Mouse (Mus musculus) left cerebral cortex, adult 18-20 months (tissue): Measurements from ENCODE around the gene Clec4e. TPM values are rescaled to one million over a fixed set of nuclear protein-coding genes. Genes with fewer than 3 reads are reported as not detected.
"Not testable (repeated sequence)": the region's sequence is repeated elsewhere in the genome, so short reads cannot be mapped to it uniquely, and the experiment has no call there.

Experiments
- DNase-seq, 2 experiments: peaks; one replicate each; pipeline ENCODE4 v3.0.0; 2021 to 2022; ENCODE audit warnings: low spot score in 2 of 2, mixed read lengths in 1 of 2
- long read RNA-seq, 2 experiments: library from polyadenylated mRNA; stranded (forward); transcript quantifications; one replicate each; pipeline ENCODE4 v2.0.0; 2021
- total RNA-seq, 2 experiments: library from RNA; stranded (reverse); gene quantifications; 2 replicates each; pipeline ENCODE4 v1.2.3; 2021

Gene Clec4e
- total RNA-seq: not detected
- long read RNA-seq, experiment 1: 0 reads
- long read RNA-seq, experiment 2: 0 reads

DNA sequence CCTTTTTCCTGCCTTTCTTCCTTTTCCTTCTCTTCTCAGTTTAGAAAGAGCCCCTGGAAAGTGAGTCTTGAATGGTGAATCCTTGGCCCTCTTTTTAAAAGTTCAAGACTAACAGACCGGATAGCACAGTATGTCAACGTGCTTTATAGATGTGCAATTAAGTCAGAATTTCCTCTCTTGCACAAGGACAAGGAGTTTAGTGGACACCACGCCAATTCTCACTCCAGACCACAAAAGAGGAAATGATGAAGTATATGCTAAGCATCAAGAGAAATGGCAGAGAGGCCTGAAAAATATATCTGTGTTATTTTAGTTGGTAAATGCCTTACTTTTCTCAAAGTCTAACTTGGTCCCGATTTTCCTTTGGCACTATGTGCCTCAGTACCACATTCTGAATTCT, at the start of gene Clec4e:
Clec4e (minus strand) TSS at position 118 of the 400 bp plus-strand sequence.
- no peak for DNase-seq

DNA sequence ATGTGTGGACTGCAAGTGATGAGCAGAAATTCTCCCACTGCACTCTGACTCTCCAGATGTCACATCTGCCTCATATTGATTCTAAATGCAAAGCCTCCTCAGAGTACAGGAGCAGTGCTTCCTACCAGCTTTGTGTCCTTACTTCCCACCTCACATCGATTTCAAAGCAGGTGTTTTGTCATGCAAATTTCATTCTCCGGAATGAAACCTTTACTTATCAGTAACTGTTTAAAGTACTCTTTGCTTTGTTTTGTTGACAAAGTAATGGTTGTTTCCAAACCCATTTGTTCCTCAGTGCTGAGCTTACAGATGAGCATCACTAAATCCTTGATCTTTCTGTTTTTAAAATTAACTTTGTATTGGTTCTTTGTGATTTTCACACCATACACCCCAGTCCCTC, 42.8 kb upstream of the Clec4e start:
- no peak for DNase-seq

- DNase-seq: no peak
Measured at GRCm38 (mm10) chr6:123308033-123308432, 18.4 kb upstream of the Clec4e start, which contains the start of gene Vmn2r19. TSS of gene Vmn2r19 (plus strand) at chr6:123308333.

- DNase-seq: not testable (repeated sequence)
Measured at GRCm38 (mm10) chr6:123306315-123306714, 16.6 kb upstream of the Clec4e start.

- no peak for DNase-seq
Measured at GRCm38 (mm10) chr6:123296687-123297086, 7.0 kb upstream of the Clec4e start.

- not testable (repeated sequence) for DNase-seq
Measured at GRCm38 (mm10) chr6:123293509-123293908, 3.8 kb upstream of the Clec4e start.

- no peak for DNase-seq
Measured at GRCm38 (mm10) chr6:123292751-123293400, 3.2 kb upstream of the Clec4e start.

DNA sequence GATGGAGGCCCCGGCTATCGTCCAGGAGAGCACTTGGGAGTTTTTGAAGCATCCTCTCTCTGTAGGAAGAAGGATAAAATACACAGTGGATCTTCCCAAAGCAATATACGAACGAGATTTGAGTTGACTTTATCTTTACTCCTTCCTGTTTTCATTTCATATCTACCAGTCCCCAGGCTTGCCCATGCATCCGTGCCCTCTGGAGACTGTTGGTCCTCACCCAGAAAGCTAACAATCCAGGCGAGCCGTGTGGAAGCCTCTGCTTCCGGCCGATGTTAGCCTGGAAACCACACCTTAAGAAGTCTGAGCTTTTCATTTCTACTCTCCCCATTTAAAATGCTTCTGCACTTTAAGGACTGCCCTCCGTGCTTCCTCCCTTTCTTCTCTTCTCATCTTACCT, 739 bp downstream of the Clec4e start:
- DNase-seq: no peak

- no peak for DNase-seq
Measured at GRCm38 (mm10) chr6:123286311-123286710, 3.4 kb downstream of the Clec4e start.

- peak; percentile 6 to 11 for DNase-seq
Measured at GRCm38 (mm10) chr6:123279443-123279842, 10.2 kb downstream of the Clec4e start.

- no peak for DNase-seq
Measured at GRCm38 (mm10) chr6:123266945-123267344, 22.7 kb downstream of the Clec4e start.

DNA sequence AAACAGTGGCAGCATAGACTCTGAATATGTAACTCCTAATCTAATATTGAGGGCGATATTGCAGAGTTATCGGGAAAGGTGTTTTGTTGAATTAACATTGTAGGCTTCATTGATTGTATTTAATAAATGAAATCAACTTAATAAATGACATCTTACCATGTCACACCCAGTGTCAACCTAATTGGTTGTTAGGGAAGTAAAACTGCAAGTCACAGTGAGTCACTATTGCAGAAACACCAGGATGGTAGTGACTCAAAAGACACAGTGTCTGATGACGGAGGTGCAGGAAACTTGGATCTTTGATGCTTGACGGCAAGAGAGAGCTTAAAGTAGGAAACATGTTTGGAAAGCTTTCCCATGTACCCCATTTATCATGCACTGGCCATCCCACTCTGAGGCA, 23.9 kb downstream of the Clec4e start:
- DNase-seq: no peak

DNA sequence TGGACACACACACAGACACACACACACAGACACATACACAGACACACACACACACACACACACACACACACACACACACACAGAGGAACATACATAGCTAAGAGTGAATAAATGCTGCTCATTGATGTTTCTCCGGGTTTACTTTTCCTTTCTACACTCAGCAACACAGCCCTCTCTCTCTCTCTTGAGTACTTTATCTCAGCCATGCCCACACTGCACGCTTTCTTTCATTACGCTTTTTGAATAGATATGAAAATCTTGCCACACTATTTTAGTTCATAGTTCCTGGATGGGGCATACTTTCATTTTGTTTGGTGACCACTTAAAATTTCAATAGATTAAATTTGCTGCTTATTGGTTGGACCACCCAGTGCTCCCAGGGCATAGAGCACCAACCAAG, 25.5 kb downstream of the Clec4e start:
- no peak for DNase-seq

GRCm38 (mm10) chr6:123261555-123262161, 28.0 kb downstream of the Clec4e start, which contains the start of gene Clec4d:
TSS of gene Clec4d (plus strand) at chr6:123262111.
- no peak for DNase-seq

DNA sequence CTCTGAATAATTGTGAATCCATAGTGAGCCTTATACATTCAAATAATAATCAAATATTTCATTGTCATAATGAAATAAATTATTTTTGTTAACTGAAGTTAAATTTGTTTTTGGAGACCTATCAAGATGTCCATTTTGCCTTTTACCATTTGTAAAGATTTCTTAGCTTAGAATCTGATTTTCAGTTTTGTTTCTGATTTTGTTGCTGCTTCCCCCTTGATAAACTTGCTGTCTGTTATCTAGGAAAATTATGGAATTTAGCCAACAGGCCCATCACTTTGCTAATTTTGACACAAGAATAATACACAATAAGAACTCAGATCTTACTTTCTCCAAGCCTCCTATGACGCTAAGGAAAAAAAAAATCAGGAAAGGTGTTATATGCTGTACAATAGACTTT, 28.8 kb downstream of the Clec4e start:
- no peak for DNase-seq

DNA sequence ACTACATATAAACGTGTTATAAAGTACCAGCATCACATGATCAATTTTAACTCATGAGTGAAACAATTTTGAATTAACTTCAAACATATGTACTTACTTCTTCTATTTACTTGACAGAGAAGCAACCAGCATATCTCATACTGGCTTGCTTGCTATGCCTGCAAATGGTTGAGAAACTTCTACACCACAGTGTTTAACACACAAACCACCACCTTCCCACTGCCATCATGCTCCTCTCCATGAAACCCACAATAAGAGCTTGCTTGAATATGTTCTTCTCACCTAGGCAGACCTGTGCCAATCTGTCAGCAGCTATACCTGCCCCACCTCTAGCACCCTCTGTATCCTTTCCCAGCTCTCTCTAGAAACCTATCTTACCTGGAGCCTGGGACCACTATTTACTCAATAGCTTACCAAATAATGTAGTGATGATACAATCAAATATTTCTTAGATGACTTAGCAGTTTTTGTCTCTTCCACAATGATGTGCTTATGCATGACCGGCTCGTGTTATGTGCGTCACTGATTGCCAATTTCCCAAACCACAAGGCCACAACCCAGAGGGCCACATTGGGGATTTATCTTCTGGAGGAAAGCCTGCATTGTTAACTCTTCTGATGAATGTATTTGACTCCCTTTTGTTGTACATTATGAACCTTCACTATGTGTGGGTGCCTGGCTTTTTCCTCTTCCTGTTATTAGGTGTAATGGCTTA, 29.6 kb downstream of the Clec4e start:
- no peak for DNase-seq

DNA sequence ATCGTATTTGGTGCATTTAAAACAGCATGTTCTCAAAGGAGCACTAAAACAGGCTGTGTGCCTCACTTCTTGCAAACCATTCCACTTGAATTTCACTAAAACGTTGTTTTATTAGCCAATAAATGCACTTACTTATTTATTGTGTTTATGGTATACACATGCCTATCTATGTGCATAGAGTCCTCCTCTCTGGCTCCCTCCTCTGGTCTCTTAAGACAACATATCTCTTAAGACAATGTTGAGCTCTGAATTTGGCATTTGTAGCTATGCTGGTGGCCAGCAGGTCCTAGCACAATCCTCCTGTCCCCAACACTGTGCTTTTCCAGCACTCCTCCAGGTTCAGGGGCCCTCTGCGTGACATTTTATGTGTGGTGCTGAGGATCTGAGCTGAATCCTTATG, 30.7 kb downstream of the Clec4e start:
- DNase-seq: no peak

DNA sequence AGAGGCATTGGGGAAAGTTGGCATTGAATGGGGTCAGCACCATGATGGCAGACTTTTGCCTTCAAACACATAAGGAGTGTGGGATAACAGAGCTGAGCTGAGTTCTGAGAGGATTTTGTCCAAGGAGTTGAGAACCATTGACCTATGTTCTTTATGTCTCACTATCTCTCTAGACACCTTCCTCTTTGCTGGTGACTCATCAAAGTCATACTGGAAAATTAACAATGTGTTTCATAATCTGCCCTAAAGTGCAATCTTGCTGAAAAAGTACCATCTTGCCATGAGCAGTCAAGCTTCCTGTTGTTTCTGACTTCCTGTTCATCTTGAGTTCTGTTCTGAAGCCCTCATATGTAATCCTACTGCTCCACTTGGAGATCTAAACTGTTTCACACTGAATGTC, 36.9 kb downstream of the Clec4e start:
- DNase-seq: no peak

- DNase-seq: not testable (repeated sequence)
Measured at GRCm38 (mm10) chr6:123248862-123249261, 40.8 kb downstream of the Clec4e start.

- no peak for DNase-seq
Measured at GRCm38 (mm10) chr6:123244201-123244600, 45.5 kb downstream of the Clec4e start.

DNA sequence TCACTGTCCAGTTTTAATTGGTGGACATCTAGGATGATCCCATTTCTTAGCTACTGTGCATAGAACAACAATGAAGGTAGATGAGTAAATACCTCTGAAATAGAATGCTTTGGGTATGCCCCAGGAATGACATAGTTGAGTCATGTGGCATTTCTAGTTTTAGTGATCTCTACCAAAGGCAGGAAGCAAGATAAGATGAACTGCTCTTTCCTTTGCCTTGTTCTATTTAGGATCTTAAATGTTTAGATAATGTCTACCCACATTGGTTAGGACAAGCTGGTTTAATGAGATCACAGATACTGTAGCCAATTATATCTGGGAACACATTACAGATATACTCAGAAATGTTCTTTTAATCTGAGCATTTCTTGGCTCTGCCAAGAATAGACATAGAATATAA, 52.1 kb downstream of the Clec4e start:
- DNase-seq: no peak
